Mouse (Mus musculus): ENCODE measurements at regions not wholly inside any gene's neighbourhood (a gene's known extent, or its start where the extent isn't known, plus 50 kb on each side); places are given as distances from the start of the nearest gene placed in this dataset.

GRCm38 (mm10) chr6:116980349-116980995 is 187.9 kb upstream of the Cxcl12 start:
- no peak overlapping the region for H3K27ac ChIP-seq (ENCODE audit: low read length)
- H3K27me3 ChIP-seq (ENCODE audit: control insufficient read depth, insufficient read depth, low read depth, low read length) = no peaks in the 10 kb centered on the region
- H3K9me3 ChIP-seq (replicated peaks; ENCODE audit: control insufficient read depth, low read length, poor library complexity, severe bottlenecking) = no peaks in the 10 kb centered on the region
- H3K4me1 ChIP-seq (ENCODE audit: control insufficient read depth, insufficient read depth, low read length) = no peaks in the 10 kb centered on the region; the same call in 1 of the 2 replicates
- no peaks in the 10 kb centered on the region for H3K36me3 ChIP-seq (ENCODE audit: control insufficient read depth, insufficient read depth, low read length)
- no peak overlapping the region for H3K9ac ChIP-seq (ENCODE audit: low read depth, low read length)
- H3K4me2 ChIP-seq (ENCODE audit: low read length) = peak overlapping the region; percentile 17; the same call in 1 of the 2 replicates
- no peak overlapping the region for H3K4me3 ChIP-seq (ENCODE audit: low read depth, low read length)
- ATAC-seq = no peak
- 8% methylated on average over 10 of the region's 10 CpGs for WGBS

- no peak for ATAC-seq
- Histone ChIP-seq H3K9me3 (replicated peaks; ENCODE audit: control insufficient read depth, low read length, poor library complexity, severe bottlenecking) (no peaks in the 10 kb centered on the region), H3K4me2 (ENCODE audit: low read length) (no peak overlapping the region), H3K4me1 (ENCODE audit: control insufficient read depth, insufficient read depth, low read length) (peaks cover 3% of the 10 kb centered on the region; the same call in 1 of the 2 replicates), H3K4me3 (ENCODE audit: low read depth, low read length) (no peak overlapping the region), H3K36me3 (ENCODE audit: control insufficient read depth, insufficient read depth, low read length) (no peaks in the 10 kb centered on the region), H3K27me3 (ENCODE audit: control insufficient read depth, insufficient read depth, low read depth, low read length) (no peaks in the 10 kb centered on the region), H3K9ac (ENCODE audit: low read depth, low read length) (no peak overlapping the region), H3K27ac (ENCODE audit: low read length) (no peak overlapping the region)
- WGBS = 79% methylated on average over 4 of the region's 4 CpGs
These were observed 183.1 kb upstream of the Cxcl12 start for GRCm38 (mm10) chr6:116985147-116985737.

DNA sequence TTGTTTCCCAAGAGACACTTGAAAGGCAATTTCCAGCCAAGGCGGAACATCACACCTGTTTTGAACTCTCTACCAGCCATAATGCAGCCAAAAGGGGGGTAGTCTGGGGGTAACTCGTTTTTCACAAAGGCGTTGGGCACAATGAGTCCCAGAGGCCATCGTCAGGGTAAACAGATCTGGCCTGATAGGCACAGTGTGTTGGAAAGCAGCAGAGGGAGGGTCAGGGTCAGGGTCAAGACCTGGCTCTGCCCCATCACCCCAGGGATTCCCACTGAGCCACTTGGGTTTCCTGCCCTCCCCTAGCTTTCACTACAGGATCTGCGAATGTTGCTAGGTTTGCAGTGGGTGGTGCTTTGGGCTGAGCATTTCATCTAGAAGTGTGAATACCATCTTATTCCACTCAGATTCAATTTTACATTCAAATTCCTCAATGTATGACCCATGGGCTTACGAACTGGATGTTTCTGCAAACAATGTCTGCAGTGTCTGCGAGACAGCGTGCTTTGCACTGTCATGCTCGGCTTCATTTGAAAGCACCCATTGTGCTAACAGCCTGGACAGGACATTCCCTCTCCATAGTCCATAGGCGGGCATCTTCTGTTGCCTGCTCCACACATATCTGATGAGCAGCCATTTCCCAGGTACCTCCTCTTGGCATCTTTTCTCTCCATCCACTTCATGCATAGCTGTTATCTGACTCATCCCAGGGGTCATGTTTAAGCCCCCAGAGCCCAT is 181.9 kb upstream of the Cxcl12 start:
- Histone ChIP-seq H3K9me3 (replicated peaks; ENCODE audit: control insufficient read depth, low read length, poor library complexity, severe bottlenecking) (no peaks in the 10 kb centered on the region), H3K4me2 (ENCODE audit: low read length) (no peak overlapping the region), H3K27ac (ENCODE audit: low read length) (no peak overlapping the region), H3K9ac (ENCODE audit: low read depth, low read length) (no peak overlapping the region), H3K36me3 (ENCODE audit: control insufficient read depth, insufficient read depth, low read length) (no peaks in the 10 kb centered on the region), H3K4me1 (ENCODE audit: control insufficient read depth, insufficient read depth, low read length) (peaks cover 3% of the 10 kb centered on the region; the same call in 1 of the 2 replicates), H3K4me3 (ENCODE audit: low read depth, low read length) (no peak overlapping the region), H3K27me3 (ENCODE audit: control insufficient read depth, insufficient read depth, low read depth, low read length) (no peaks in the 10 kb centered on the region)
- ATAC-seq = no peak
- 19% methylated on average over 10 of the region's 10 CpGs for WGBS

DNA sequence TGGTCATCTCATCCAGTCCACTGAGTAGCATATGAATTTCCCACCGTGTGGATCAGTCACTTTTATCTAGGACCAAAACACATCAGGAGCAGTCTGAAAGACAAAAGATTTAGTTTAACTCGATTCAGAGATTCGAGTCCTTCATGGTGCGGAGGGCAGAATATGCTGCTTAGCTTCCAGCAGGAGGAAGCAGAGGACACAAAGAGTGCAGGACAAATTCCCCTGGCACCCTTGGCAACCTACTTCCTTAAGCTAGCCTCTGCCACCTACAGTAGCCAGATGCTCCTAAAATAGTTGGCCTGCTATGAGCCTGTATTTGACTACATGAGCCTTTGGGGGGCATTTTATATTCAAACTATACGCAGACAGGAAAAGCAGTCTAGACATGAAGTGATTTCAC is 181.1 kb upstream of the Cxcl12 start:
- no peak overlapping the region for H3K4me3 ChIP-seq (ENCODE audit: low read depth, low read length)
- H3K4me1 ChIP-seq (ENCODE audit: control insufficient read depth, insufficient read depth, low read length) = peaks cover 3% of the 10 kb centered on the region; the same call in 1 of the 2 replicates
- no peak overlapping the region for H3K27ac ChIP-seq (ENCODE audit: low read length)
- no peak overlapping the region for H3K4me2 ChIP-seq (ENCODE audit: low read length)
- no peak for ATAC-seq
- WGBS = 78% methylated on average over 5 of the region's 5 CpGs
- no peak overlapping the region for H3K9ac ChIP-seq (ENCODE audit: low read depth, low read length)
- H3K9me3 ChIP-seq (replicated peaks; ENCODE audit: control insufficient read depth, low read length, poor library complexity, severe bottlenecking) = no peaks in the 10 kb centered on the region
- H3K36me3 ChIP-seq (ENCODE audit: control insufficient read depth, insufficient read depth, low read length) = no peaks in the 10 kb centered on the region
- no peaks in the 10 kb centered on the region for H3K27me3 ChIP-seq (ENCODE audit: control insufficient read depth, insufficient read depth, low read depth, low read length)

GRCm38 (mm10) chr6:116998948-116999682 is 169.2 kb upstream of the Cxcl12 start:
- H3K4me2 ChIP-seq (ENCODE audit: low read length) = no peak overlapping the region
- H3K4me1 ChIP-seq (ENCODE audit: control insufficient read depth, insufficient read depth, low read length) = no peaks in the 10 kb centered on the region
- ATAC-seq = no peak
- H3K27me3 ChIP-seq (ENCODE audit: control insufficient read depth, insufficient read depth, low read depth, low read length) = no peaks in the 10 kb centered on the region
- H3K9me3 ChIP-seq (replicated peaks; ENCODE audit: control insufficient read depth, low read length, poor library complexity, severe bottlenecking) = no peaks in the 10 kb centered on the region
- 76% methylated on average over 9 of the region's 9 CpGs for WGBS
- H3K4me3 ChIP-seq (ENCODE audit: low read depth, low read length) = no peak overlapping the region
- H3K9ac ChIP-seq (ENCODE audit: low read depth, low read length) = no peak overlapping the region
- H3K27ac ChIP-seq (ENCODE audit: low read length) = no peak overlapping the region
- H3K36me3 ChIP-seq (ENCODE audit: control insufficient read depth, insufficient read depth, low read length) = no peaks in the 10 kb centered on the region

DNA sequence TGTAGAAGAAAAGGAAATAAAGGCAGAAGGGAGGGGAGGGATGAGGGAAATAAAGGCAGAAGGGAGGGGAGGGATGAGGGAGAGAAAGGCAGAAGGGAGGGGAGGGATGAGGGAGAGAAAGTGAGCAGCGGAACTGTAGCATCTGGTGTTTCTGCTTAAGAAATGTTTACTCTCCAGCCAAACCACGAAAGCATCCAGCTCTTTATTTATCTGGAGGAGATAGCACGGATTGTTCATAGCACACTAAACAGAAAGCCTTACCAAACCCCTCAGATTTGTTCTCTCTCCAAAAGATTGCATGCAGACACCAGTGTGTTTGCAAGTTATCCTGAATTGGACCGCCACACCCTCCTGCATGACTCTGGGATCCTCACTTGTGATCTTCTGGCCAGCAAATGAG is 168.4 kb upstream of the Cxcl12 start:
- Histone ChIP-seq H3K4me3 (ENCODE audit: low read depth, low read length) (no peak overlapping the region), H3K4me1 (ENCODE audit: control insufficient read depth, insufficient read depth, low read length) (no peaks in the 10 kb centered on the region), H3K36me3 (ENCODE audit: control insufficient read depth, insufficient read depth, low read length) (no peaks in the 10 kb centered on the region), H3K9me3 (replicated peaks; ENCODE audit: control insufficient read depth, low read length, poor library complexity, severe bottlenecking) (no peaks in the 10 kb centered on the region), H3K27ac (ENCODE audit: low read length) (no peak overlapping the region), H3K9ac (ENCODE audit: low read depth, low read length) (no peak overlapping the region), H3K4me2 (ENCODE audit: low read length) (no peak overlapping the region), H3K27me3 (ENCODE audit: control insufficient read depth, insufficient read depth, low read depth, low read length) (no peaks in the 10 kb centered on the region)
- WGBS = 76% methylated on average over 4 of the region's 4 CpGs
- ATAC-seq = no peak

DNA sequence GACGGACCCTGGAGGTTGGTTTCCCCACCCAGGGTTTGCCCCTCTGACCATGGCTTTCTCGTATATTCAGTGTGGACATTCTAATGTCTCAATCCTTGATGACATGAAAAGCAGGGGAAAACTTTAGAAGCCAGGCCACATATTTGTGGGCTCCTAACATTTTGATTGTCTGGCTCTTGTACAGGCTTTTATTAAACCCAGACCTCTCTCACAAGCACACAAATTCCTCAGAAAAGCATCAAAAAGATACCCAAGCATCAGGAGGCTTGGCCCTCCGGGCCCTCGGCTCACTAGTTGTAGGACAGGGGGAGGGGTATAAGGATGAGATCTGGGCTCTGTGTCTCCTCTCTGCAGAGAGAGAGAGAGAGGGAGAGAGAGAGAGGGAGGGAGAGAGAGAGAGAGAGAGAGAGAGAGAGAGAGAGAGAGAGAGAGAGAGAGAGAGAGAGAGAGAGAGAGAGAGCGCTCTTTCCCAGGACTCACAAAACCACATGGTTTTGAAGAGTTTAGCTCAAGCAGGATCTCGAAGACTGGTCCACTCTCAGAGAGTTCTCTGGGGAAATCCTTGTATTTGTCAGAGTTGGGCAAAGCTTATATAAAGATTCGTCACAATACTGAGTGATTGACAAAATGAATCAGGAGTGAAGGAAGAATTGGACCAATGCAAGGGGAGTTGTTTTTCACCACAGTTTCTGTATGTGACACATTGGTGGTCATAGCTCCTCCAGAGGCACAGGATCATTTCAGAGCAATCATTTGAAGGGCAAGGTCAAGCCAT is 167.2 kb upstream of the Cxcl12 start:
- H3K4me2 ChIP-seq (ENCODE audit: low read length) = no peak overlapping the region
- H3K36me3 ChIP-seq (ENCODE audit: control insufficient read depth, insufficient read depth, low read length) = no peaks in the 10 kb centered on the region
- 62% methylated on average over 7 of the region's 7 CpGs for WGBS
- H3K9me3 ChIP-seq (replicated peaks; ENCODE audit: control insufficient read depth, low read length, poor library complexity, severe bottlenecking) = no peaks in the 10 kb centered on the region
- no peak overlapping the region for H3K27ac ChIP-seq (ENCODE audit: low read length)
- no peaks in the 10 kb centered on the region for H3K27me3 ChIP-seq (ENCODE audit: control insufficient read depth, insufficient read depth, low read depth, low read length)
- no peaks in the 10 kb centered on the region for H3K4me1 ChIP-seq (ENCODE audit: control insufficient read depth, insufficient read depth, low read length)
- no peak overlapping the region for H3K9ac ChIP-seq (ENCODE audit: low read depth, low read length)
- ATAC-seq = no peak
- H3K4me3 ChIP-seq (ENCODE audit: low read depth, low read length) = no peak overlapping the region

GRCm38 (mm10) chr6:117012621-117013020 is 155.7 kb upstream of the Cxcl12 start:
- Histone ChIP-seq H3K4me1 (ENCODE audit: control insufficient read depth, insufficient read depth, low read length) (no peaks in the 10 kb centered on the region), H3K27ac (ENCODE audit: low read length) (no peak overlapping the region), H3K27me3 (ENCODE audit: control insufficient read depth, insufficient read depth, low read depth, low read length) (no peaks in the 10 kb centered on the region), H3K4me3 (ENCODE audit: low read depth, low read length) (no peak overlapping the region), H3K36me3 (ENCODE audit: control insufficient read depth, insufficient read depth, low read length) (no peaks in the 10 kb centered on the region), H3K9ac (ENCODE audit: low read depth, low read length) (no peak overlapping the region), H3K4me2 (ENCODE audit: low read length) (no peak overlapping the region), H3K9me3 (replicated peaks; ENCODE audit: control insufficient read depth, low read length, poor library complexity, severe bottlenecking) (no peaks in the 10 kb centered on the region)
- WGBS = 87% methylated on average over 5 of the region's 5 CpGs
- ATAC-seq = no peak

All from midbrain, embryonic 16.5 days (tissue).